Comparison of ENCODE assay signal across 9 mouse cellular contexts in genomic region chr3:9067048-9067447, GRCm38 (mm10).
DNase-seq lines count a peak whose midpoint lies in the region; ATAC-seq and TF ChIP-seq lines count a peak whose summit lies in the region.
"Had no signal": no experiment of that assay in that cellular context is flagged by ENCODE, and none has a peak within 500 bp of the region (broad histone marks: within the 10 kb centered on the region; RNA-seq: fewer than 3 reads in every experiment).

No protein-coding gene starts in this region.

- H3K4me2 ChIP-seq in liver, embryonic 14.5 days (ENCODE audit: low read depth), result no peak overlapping the region
- no peak overlapping the region for H3K4me2 ChIP-seq in neural tube, embryonic 13.5 days
- no peak overlapping the region for H3K4me2 ChIP-seq in stomach, postnatal 0 days (replicated peaks; ENCODE audit: low read depth)
- H3K4me2 ChIP-seq: stomach, embryonic 15.5 days had no signal

- H3K36me3 ChIP-seq in liver, embryonic 14.5 days (replicated peaks; ENCODE audit: control insufficient read depth, insufficient read depth, low read depth), result no peaks in the 10 kb centered on the region
- no peaks in the 10 kb centered on the region for H3K36me3 ChIP-seq in neural tube, embryonic 13.5 days
- no peaks in the 10 kb centered on the region for H3K36me3 ChIP-seq in stomach, postnatal 0 days (ENCODE audit: control insufficient read depth, insufficient read depth, low read length)
- H3K36me3 ChIP-seq: stomach, embryonic 15.5 days had no signal

- H3K4me1 ChIP-seq in liver, embryonic 14.5 days (replicated peaks; ENCODE audit: control insufficient read depth in 2 of 2, insufficient read depth in 2 of 2, low read length in 1 of 2), result no peaks in the 10 kb centered on the region
- no peaks in the 10 kb centered on the region for H3K4me1 ChIP-seq in neural tube, embryonic 13.5 days (replicated peaks)
- H3K4me1 ChIP-seq in stomach, postnatal 0 days (replicated peaks; ENCODE audit: control insufficient read depth, insufficient read depth), result no peaks in the 10 kb centered on the region
- H3K4me1 ChIP-seq: stomach, embryonic 15.5 days had no signal

- H3K27me3 ChIP-seq in liver, embryonic 14.5 days (ENCODE audit: control insufficient read depth, insufficient read depth, low read length), result no peaks in the 10 kb centered on the region
- no peaks in the 10 kb centered on the region for H3K27me3 ChIP-seq in neural tube, embryonic 13.5 days
- H3K27me3 ChIP-seq in stomach, postnatal 0 days (ENCODE audit: control insufficient read depth, insufficient read depth, low read length), result no peaks in the 10 kb centered on the region
- H3K27me3 ChIP-seq: stomach, embryonic 15.5 days had no signal

- no peak overlapping the region for H3K4me3 ChIP-seq in liver, embryonic 14.5 days (ENCODE audit: insufficient read depth in 1 of 2, low read depth in 2 of 2, low read length in 2 of 2)
- H3K4me3 ChIP-seq in neural tube, embryonic 13.5 days, result no peak overlapping the region
- H3K4me3 ChIP-seq in stomach, postnatal 0 days (ENCODE audit: low read depth, low read length), result no peak overlapping the region
- H3K4me3 ChIP-seq: stomach, embryonic 15.5 days had no signal

- no peak overlapping the region for H3K27ac ChIP-seq in liver, embryonic 14.5 days
- H3K27ac ChIP-seq in neural tube, embryonic 13.5 days (replicated peaks), result no peak overlapping the region
- H3K27ac ChIP-seq in stomach, postnatal 0 days (replicated peaks), result no peak overlapping the region
- H3K27ac ChIP-seq: stomach, embryonic 15.5 days had no signal

- peak; percentile 83 for TF ChIP-seq CTCF in liver, embryonic 14.5 days (IDR thresholded peaks at IDR 0.05; ENCODE audit: low read depth)
- peak; percentile 91 for TF ChIP-seq CTCF in stomach, postnatal 0 days (IDR thresholded peaks at IDR 0.05; ENCODE audit: low read depth)

- no peaks in the 10 kb centered on the region for H3K9me3 ChIP-seq in liver, embryonic 14.5 days (ENCODE audit: control insufficient read depth, low read length)
- H3K9me3 ChIP-seq in neural tube, embryonic 13.5 days, result no peaks in the 10 kb centered on the region
- no peaks in the 10 kb centered on the region for H3K9me3 ChIP-seq in stomach, postnatal 0 days (ENCODE audit: control insufficient read depth, low read length)
- H3K9me3 ChIP-seq: stomach, embryonic 15.5 days had no signal

- no peak overlapping the region for H3K9ac ChIP-seq in liver, embryonic 14.5 days (replicated peaks)
- H3K9ac ChIP-seq in neural tube, embryonic 13.5 days, result no peak overlapping the region
- no peak overlapping the region for H3K9ac ChIP-seq in stomach, postnatal 0 days (ENCODE audit: low read length)
- H3K9ac ChIP-seq: stomach, embryonic 15.5 days had no signal

- no peak for TF ChIP-seq EP300 in liver, embryonic 14.5 days (IDR thresholded peaks at IDR 0.05; ENCODE audit: low read depth)
- no peak for TF ChIP-seq EP300 in stomach, postnatal 0 days (optimal IDR thresholded peaks at IDR 0.05)

- 2% methylated on average over 12 of the region's 12 CpGs for WGBS in liver, embryonic 14.5 days (ENCODE audit: insufficient replicate concordance)
- WGBS in neural tube, embryonic 13.5 days, result 2% methylated on average over 12 of the region's 12 CpGs
- WGBS in stomach, postnatal 0 days, result 1% methylated on average over 12 of the region's 12 CpGs

- DNase-seq in 3T3-L1 (ENCODE audit: low read depth, low spot score), result peak; percentile 54
- DNase-seq in adrenal gland, adult 2 months, result peak; percentile 82
- DNase-seq in embryo, embryonic 11 days, result peak; percentile 80
- DNase-seq in heart, adult 8-10 months (ENCODE audit: low spot score), result peak; percentile 74
- peak; percentile 90 for DNase-seq in kidney, postnatal 10 days
- peak in 1 of 3 experiments; percentile 16 for DNase-seq in liver, embryonic 14.5 days (ENCODE audit: low read depth in 3 of 3, low spot score in 3 of 3)
- peak; percentile 83 for DNase-seq in stomach, postnatal 0 days (ENCODE audit: low spot score)

- no peak for ATAC-seq in liver, embryonic 14.5 days (ENCODE audit: insufficient read depth)
- ATAC-seq in neural tube, embryonic 13.5 days (ENCODE audit: low read depth), result peak; percentile 59
- peak; percentile 68 for ATAC-seq in stomach, postnatal 0 days (ENCODE audit: low FRiP score, low TSS enrichment)
